Mouse (Mus musculus) midbrain, postnatal 0 days (tissue): Measurements from ENCODE around the gene Abl2. TPM values are rescaled to one million over a fixed set of nuclear protein-coding genes. Genes with fewer than 3 reads are reported as not detected.

Experiments
- ATAC-seq: fragments of 200-750 bp; cut with Nextera tagmentation; 2 replicates; pipeline ENCODE4 v1.8.0; 2017; ENCODE audit warnings: moderate number of reproducible peaks, mild to moderate bottlenecking, moderate TSS enrichment, moderate library complexity; ENCODE audit not compliant: low FRiP score
- DNase-seq: peaks from one replicate; pipeline ENCODE4 v3.0.0-alpha.2; 2015; ENCODE audit warnings: low spot score
- H3K27ac ChIP-seq: fragments of 300-500 bp; sonication (generic); 2 replicates; pipeline ENCODE4 v1.5.1; 2014; ENCODE audit warnings: low read depth, mild to moderate bottlenecking, low read length, mixed read lengths
- H3K27me3 ChIP-seq: fragments of 300-500 bp; sonication (generic); 2 replicates; pipeline ENCODE4 v1.6.1; 2014; ENCODE audit warnings: low read length, control low read depth, mixed read lengths; ENCODE audit not compliant: insufficient read depth
- H3K36me3 ChIP-seq: fragments of 300-500 bp; sonication (generic); 2 replicates; pipeline ENCODE4 v1.6.1; 2014; ENCODE audit warnings: low read length, control low read depth, mixed read lengths; ENCODE audit not compliant: insufficient read depth
- H3K4me1 ChIP-seq: fragments of 300-500 bp; sonication (generic); 2 replicates; pipeline ENCODE4 v1.6.1; 2014; ENCODE audit warnings: mild to moderate bottlenecking, control low read depth, antibody characterized with exemption, low read length, mixed read lengths; ENCODE audit not compliant: insufficient read depth
- H3K4me2 ChIP-seq: fragments of 300-500 bp; sonication (generic); 2 replicates; pipeline ENCODE4 v1.6.1; 2014; ENCODE audit warnings: low read depth, mild to moderate bottlenecking, low read length, mixed read lengths; ENCODE audit not compliant: poor library complexity, severe bottlenecking
- H3K4me3 ChIP-seq: fragments of 300-500 bp; sonication (generic); 2 replicates; pipeline ENCODE4 v1.5.1; 2014; ENCODE audit warnings: low read depth, mild to moderate bottlenecking, low read length, moderate library complexity
- H3K9ac ChIP-seq: fragments of 300-500 bp; sonication (generic); replicated peaks from 2 replicates; pipeline ENCODE4 v1.6.1; 2014; ENCODE audit warnings: mild to moderate bottlenecking, low read length, moderate library complexity, mixed read lengths; ENCODE audit not compliant: poor library complexity, severe bottlenecking
- H3K9me3 ChIP-seq: fragments of 300-500 bp; sonication (generic); 2 replicates; pipeline ENCODE4 v1.6.1; 2016; ENCODE audit warnings: low read length, control low read depth
- CTCF ChIP-seq: IDR thresholded peaks from 2 replicates; pipeline ENCODE4 v1.5.1; 2016; ENCODE audit warnings: antibody characterized with exemption, mild to moderate bottlenecking
- WGBS: fragments of 180-500 bp; shearing (Covaris S2); extraction: QIAGEN DNeasy Blood & Tissue Kit; methylation state at CpG from one replicate; pipeline ENCODE4 v1.1.7; 2014; 5-methylcytosine and 5-hydroxymethylcytosine counted together
- polyA plus RNA-seq: library from polyadenylated mRNA; unstranded; fragments of >200 nt; fragmentation: Nextera tagmentation; extraction: Ambion mirVana; gene quantifications from 2 replicates; pipeline ENCODE4 v1.2.1, GENCODE M21; 2015
- total RNA-seq: library from RNA; depleted of rRNA; stranded (reverse); fragments of >200 nt; gene quantifications from 2 replicates; pipeline ENCODE4 v1.2.3, GENCODE M21; 2014

Gene Abl2
- total and polyA plus RNA-seq, 2 experiments from 2014 or later, result 4.7 to 25.9 TPM

- Histone ChIP-seq H3K9me3 (no peaks in the 10 kb centered on the region), H3K9ac (no peak overlapping the region), H3K4me1 (no peaks in the 10 kb centered on the region), H3K36me3 (no peaks in the 10 kb centered on the region), H3K4me2 (no peak overlapping the region), H3K27me3 (no peaks in the 10 kb centered on the region), H3K4me3 (no peak overlapping the region), H3K27ac (no peak overlapping the region)
- DNase-seq (no peak), ATAC-seq (no peak)
- TF ChIP-seq CTCF, result no peak
- WGBS, result 68% methylated on average over 2 of the region's 2 CpGs
These were observed 49.9 kb downstream of the Abl2 start for GRCm38 (mm10) chr1:156608496-156608895.

- ATAC-seq, result no peak
- H3K27me3 ChIP-seq, result no peaks in the 10 kb centered on the region
- no peak overlapping the region for H3K4me2 ChIP-seq
- H3K27ac ChIP-seq, result no peak overlapping the region
- H3K9ac ChIP-seq, result no peak overlapping the region
- TF ChIP-seq CTCF, result no peak
- 94% methylated on average over 1 of the region's 1 CpGs for WGBS
- peaks cover 7% of the 10 kb centered on the region; the same call in 1 of the 2 replicates for H3K4me1 ChIP-seq
- DNase-seq, result no peak
- no peaks in the 10 kb centered on the region for H3K36me3 ChIP-seq
- no peaks in the 10 kb centered on the region for H3K9me3 ChIP-seq
- no peak overlapping the region for H3K4me3 ChIP-seq
These were observed 51.7 kb downstream of the Abl2 start for GRCm38 (mm10) chr1:156610257-156610656.

- 0 out of 2 replicates have a peak overlapping the region, but pooled peaks have one; percentile 12 for H3K4me2 ChIP-seq
- peak; percentile 52 for ATAC-seq
These were observed 55.4 kb downstream of the Abl2 start for GRCm38 (mm10) chr1:156613855-156614530.

GRCm38 (mm10) chr1:156614710-156615109 is 56.1 kb downstream of the Abl2 start:
- no peaks in the 10 kb centered on the region for H3K9me3 ChIP-seq
- 83% methylated on average over 1 of the region's 1 CpGs for WGBS

More at GRCm38 (mm10) chr1:156613855-156614530, 55.4 kb downstream of the Abl2 start:
- Histone ChIP-seq H3K4me3 (no peak overlapping the region), H3K27ac (peak overlapping the region; percentile 57), H3K9me3 (no peaks in the 10 kb centered on the region), H3K4me1 (peaks cover 7% of the 10 kb centered on the region; the same call in 1 of the 2 replicates), H3K9ac (0 out of 2 replicates have a peak overlapping the region, but pooled peaks have one; percentile 24), H3K36me3 (no peaks in the 10 kb centered on the region), H3K27me3 (no peaks in the 10 kb centered on the region)
- WGBS, result 12% methylated on average over 9 of the region's 9 CpGs
- peak; percentile 60 for DNase-seq
- no peak for TF ChIP-seq CTCF

GRCm38 (mm10) chr1:156615381-156616133 is 57.0 kb downstream of the Abl2 start:
- no peaks in the 10 kb centered on the region for H3K9me3 ChIP-seq
- no peaks in the 10 kb centered on the region for H3K27me3 ChIP-seq
- H3K4me2 ChIP-seq, result no peak overlapping the region
- peak; percentile 40 for DNase-seq
- no peak for TF ChIP-seq CTCF
- ATAC-seq, result no peak
- H3K9ac ChIP-seq, result no peak overlapping the region
- H3K36me3 ChIP-seq, result no peaks in the 10 kb centered on the region
- H3K4me1 ChIP-seq, result peaks cover 7% of the 10 kb centered on the region; the same call in 1 of the 2 replicates
- 29% methylated on average over 13 of the region's 13 CpGs for WGBS
- no peak overlapping the region for H3K4me3 ChIP-seq
- H3K27ac ChIP-seq, result 0 out of 2 replicates have a peak overlapping the region, but pooled peaks have one; percentile 1

More at GRCm38 (mm10) chr1:156614710-156615109, 56.1 kb downstream of the Abl2 start:
- Histone ChIP-seq H3K27ac (no peak overlapping the region), H3K36me3 (no peaks in the 10 kb centered on the region), H3K9ac (no peak overlapping the region), H3K27me3 (no peaks in the 10 kb centered on the region), H3K4me3 (no peak overlapping the region), H3K4me2 (no peak overlapping the region), H3K4me1 (peaks cover 7% of the 10 kb centered on the region; the same call in 1 of the 2 replicates)
- TF ChIP-seq CTCF, result peak; percentile 57
- no peak for ATAC-seq
- no peak for DNase-seq
